Mouse (Mus musculus) testis, postnatal 14 days (tissue): Measurements from ENCODE around the gene Snd1.
A peak's percentile ranks its signal among the peaks of the same experiment; 100 is the strongest.

Experiments
- DNase-seq: peaks from one replicate; pipeline ENCODE4 v3.0.0; 2021; ENCODE audit warnings: low spot score

Snd1 gene

DNA sequence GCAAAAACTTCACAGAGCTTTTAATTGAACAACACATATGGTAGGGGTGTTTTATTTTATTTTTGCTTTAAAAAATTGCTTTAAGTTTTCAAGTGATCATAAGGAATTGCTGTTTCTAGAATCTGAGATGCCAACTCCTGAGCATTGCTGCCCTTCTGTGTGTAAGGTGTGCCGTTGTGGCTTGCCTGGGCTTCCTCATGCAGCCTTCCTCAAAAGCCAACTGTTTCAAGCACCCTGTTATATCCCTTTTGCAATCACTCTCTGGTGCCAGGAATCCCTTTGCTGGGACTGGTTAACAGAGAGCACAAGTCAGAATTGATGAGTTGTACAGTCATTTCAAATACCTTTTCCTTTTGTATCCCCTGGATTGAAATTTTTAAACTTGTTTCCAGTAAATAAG, 120.3 kb downstream of the Snd1 start:
- no peak for DNase-seq

DNA sequence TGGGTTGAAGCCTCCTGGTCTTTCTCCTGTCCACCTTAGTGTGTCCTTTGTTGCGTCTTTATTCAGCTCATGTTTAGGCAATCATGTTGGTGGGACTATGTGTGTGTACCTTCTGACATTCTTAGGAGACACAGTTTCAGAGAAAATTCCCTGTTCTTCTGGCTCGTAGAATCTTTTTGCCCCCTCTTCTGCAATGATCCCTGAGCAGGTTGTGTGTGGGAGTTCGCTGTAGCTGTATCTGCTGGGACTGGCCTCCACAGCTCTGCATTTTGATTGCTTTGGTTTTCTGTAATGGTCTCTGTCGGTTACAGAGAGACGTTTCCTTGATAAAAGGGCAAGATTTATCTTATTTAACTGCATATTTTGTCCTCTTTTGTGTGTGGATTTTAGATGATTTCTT, 122.3 kb downstream of the Snd1 start:
- DNase-seq, result no peak

DNA sequence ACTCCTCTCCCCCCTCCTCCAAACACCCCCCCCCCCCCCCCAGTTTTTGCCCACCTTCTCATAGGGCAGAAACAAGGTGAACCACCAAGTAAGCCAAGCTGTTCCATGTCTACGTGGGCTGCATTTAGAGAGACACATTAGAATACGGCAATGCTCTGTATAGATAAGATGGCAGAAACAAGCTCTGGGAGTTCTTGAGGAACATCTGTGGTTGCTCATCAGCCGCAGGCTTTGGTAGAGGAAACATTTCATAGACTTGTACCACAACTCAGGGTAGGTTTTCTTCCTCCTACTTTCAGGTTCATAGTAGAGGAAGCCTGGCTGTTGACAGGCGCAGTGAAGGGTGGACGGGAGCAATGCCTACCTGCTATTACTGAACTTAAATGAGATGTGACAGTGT, 124.2 kb downstream of the Snd1 start:
- no peak for DNase-seq

DNA sequence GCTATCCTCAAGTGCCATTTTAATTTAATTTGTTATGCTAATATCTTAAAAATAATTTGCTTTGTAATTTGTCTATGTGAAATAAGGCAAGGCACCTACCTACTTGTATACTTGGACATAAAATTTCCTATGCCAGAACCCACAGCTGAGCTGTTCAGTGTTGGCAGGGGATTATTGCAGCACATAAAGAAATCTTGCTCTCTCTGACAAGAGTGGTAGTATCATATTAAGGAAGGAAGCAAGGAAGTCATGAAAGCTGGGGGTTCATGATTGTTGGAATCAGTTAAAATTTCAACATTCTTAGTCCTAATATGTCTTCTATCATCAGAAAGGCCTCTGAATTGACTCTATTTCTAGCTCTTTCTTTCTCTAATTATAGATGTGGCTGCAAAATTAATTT, 125.5 kb downstream of the Snd1 start:
- no peak for DNase-seq

DNA sequence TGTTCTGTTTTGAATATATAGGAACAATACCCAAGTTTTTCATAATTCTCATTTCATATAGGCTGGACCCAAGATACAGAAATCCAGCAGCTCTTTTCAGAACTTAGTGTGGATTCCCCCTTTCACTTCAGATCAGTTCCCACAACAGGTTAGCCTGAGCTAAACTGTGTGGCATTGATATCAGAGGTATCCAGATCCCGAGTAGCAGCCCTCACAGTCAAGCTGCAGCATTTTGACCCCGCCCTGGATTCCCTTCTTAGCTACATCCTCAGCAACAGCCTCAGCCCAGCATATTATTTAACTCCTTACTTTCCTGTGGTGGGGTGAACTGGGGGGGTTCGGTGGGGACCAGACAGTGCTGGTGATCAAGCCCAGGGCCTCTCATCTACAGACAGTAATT, 128.5 kb downstream of the Snd1 start:
- no peak for DNase-seq

DNA sequence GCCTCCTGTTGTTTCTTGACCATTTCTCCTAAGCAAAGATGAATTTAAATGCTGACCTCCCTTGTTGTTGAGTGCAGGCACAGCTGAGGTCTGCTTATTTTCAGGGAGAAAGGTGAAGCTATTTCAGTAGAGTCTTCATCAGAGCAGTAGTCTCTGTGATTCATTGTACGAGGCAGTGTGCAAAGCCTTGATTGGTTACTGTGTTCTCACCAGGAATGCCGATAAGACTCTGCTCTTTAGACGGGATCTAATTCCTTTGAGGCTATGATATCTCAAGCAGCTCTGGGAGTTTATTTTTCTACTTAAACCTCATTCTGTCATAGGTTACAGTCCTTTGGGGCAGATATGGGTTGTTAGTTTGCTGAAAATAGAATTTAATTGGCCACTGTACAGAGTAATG, 128.9 kb downstream of the Snd1 start:
- no peak for DNase-seq

DNA sequence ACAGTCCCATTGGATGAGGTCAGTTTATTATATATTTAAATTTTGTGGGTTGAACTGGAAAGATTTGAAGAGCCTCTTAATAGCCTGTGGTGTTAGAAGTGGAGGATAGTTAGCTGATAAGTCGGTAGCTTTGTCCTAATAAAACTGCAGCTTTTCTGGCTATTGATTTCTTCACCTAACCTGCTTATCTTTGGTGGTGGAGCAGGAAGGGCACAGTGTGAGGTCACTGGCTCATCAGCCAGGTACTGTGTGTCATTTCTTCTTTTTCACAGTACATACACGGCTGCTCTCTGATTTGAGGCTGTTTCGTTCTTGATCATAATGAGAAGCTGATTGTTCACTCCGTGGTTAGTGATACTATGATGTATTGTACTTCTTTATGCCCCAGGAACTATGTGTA, 134.4 kb downstream of the Snd1 start:
- DNase-seq, result no peak

DNA sequence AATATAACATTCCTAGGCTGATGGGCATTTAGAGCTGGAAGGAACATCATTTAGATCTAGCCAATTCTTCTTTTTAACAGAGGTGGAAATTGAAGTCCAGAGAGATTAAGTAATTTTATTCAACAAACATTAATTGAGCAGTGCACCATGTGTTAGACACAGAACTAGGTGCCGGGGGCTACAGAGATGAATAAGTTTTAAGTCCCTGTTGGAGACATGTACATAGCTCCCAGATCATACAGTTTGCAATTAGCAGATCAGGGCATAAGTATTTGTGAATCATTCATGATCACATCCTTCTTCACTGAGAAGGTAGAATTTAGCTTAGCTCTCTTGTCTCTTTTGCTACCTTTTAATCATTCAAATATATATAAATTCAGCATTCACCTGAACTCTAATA, 135.2 kb downstream of the Snd1 start:
- no peak for DNase-seq

DNA sequence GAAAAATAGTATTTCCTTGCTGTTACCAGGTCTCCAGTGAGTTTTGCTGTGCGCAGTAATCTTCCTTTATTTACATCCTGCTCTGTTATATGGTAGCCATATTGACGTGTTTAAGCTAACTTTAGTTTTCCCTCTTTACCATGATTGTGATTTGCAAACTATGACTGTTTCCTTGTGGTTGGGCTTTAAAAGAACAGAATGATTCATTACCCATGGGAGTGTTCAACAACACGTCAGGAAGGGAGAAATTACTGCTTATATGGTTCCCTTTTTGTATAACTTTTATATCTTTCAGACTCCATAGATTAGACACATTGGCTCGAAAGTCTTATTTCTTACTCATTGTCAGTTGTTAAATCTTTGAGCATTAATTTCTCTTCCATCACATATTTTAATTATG, 138.5 kb downstream of the Snd1 start:
- DNase-seq, result no peak

DNA sequence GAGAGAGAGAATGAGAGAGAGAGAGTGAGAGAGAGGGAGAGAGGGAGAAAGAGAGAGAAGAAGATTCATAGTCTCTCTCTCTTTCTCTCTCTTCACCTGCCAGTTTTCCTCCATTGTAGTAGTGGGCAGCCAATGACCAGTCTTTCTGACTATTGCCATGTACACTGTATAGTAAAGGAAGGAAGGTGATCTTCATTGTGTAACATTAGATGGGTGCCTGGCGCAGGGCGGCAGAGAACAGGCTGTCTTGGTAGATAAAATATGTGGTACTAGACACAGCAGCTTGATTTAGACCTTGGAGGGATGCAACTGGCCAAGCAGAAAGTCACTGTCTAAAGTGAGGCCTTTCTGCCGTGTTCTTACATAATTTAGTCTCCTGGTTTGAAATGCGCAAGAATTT, 139.9 kb downstream of the Snd1 start:
- DNase-seq, result no peak

DNA sequence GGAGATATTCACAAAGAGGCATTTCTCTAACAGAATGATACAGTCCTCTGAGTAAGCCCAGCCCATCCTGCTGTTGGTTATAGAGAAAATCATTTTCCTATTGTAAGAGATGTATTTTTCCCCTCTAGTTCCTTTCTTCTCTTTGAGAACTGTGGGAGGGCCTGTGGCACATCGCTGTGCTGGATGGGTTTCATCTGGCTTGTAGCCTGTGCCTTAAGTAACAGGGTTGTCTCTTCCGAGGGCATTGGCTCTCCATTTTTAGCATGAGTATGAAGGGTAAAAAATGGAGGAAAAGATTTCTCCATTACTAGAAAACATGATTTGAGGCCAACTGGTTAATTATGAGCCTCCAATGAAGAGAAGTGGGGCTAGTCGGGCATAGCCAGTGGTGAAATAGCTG, 140.5 kb downstream of the Snd1 start:
- DNase-seq, result no peak

DNA sequence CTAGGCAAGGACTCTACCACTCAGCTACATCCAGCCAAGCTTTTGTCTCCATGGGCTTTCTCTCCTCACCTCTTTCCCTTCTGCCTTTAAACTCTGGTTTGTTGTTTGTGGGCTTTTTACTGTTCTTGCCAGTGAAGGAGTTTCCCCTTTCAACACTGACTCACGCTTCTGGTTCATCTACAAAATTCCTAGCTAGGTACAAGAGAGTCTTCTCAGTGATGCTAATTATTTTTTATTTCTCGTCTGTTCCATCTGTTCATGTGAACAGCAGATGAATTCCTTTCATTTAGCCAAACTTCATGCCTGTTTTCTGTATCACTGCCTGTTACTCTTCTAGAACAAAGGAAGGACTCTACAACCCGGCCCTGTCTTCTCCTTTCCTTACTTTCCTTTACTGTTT, 141.0 kb downstream of the Snd1 start:
- DNase-seq, result no peak

DNA sequence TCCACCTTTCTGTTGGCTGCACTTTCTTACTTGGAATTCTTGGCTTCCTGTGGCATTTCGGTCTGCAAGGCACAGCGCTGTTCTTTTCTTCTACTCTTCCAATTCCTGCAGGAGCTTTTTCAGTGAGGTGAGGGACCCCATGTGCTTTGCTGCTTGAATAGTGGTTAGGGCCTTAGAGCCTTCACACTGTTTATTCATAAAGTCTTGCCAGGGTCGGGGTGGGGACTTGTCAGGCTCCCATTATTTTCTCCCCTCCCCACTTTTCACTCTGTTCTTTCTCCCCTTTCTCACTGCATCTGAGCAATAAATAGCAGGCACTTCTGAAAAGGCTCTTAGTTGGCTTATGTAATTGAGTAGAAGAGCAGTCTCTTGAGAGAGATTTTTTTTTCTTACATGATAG, 143.4 kb downstream of the Snd1 start:
- DNase-seq, result no peak

DNA sequence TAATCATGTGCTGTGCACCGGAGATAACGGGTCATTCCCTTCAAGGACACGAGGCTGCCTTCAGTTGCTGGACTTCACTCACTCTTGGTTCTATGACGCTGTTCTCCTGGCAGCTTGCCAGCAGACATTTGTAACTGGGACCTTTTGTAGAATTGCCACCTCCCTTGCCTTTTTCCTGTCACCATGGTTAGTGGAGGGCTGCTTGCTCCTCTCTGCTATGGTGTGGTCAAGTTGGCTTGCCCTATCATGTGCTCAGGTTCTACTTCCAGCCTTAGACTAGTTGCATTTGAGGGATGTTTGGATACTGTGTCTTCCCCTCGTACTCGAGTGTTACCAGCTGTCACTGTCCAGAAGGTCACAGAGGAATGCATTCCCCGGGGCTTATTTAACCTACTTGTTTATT, 143.8 kb downstream of the Snd1 start:
- DNase-seq, result peak; percentile 35

DNA sequence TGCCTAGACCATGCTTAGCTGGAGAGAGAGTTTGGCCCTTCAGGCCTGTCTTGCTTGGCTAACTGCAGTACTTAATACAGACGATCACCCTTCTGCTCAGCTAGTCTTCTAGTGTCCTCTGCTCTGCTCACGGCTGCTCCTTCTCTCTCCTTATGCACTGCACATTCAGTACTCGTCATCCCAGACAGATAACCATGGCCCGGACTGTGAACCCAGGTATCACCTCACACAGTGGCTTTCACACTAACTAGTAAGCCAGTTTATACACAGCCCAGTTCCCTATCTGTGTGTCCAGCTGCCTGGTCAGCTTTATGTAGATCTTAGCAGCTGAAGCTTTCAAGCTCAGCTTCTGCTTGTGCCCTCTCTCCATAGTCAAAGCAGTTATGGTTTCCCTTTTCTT, 146.5 kb downstream of the Snd1 start:
- DNase-seq, result no peak

DNA sequence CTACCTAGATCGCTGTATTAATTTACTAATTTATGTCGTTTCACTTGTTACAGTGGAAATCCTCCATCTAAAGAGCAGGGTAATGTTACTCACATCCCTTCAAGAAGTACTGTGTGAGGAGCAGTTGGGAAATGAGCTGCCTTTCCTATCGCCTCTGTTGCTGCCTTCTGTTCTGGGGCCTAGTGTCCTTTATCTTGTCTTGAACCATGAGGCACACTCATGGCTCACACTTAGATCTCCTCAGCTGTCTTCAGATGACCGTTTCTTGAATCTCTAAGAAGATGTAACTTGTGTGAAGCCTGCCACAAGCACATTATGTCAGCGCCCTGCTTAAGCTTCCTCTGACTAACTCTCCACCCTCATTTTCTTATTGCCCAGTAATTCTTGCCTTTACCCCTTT, 147.0 kb downstream of the Snd1 start:
- DNase-seq, result no peak

DNA sequence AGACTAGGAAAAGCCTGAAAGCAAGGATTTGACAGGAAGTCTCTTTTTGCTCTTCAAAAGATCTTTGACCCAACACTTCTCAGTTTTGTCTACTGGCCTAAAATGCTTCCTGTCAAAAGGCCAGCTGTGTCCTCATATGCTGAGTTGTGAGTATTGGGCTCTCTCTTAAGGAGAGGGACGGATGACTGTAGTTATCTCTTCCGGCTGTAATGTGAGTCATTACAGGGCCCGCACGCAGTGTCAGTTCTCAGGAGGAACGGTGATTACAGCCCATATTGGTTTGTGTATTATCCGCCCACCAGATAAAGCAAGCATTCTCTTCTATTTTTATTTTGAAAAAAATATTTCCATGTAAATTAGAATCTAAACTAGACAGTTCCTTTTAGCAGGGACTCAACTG, 147.6 kb downstream of the Snd1 start:
- no peak for DNase-seq

DNA sequence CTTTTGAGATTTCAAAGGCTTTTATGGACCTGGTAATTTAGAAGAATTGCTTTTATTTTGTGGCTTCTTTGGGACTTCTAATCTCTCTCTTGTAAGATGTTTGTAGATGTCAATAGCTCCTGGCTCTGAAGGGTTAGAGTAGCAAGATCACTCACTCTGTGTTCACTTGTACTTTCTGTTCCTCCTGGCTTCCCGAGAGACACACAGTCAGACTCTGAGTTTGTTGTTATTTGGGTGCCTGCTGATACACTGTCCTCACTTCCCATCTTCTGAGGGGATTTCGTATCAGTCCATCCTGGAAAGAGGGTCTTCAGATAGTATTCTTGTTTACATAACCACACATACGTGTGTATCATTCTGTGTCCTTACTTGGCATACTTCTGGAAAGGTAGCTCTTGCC, 148.0 kb downstream of the Snd1 start:
- DNase-seq, result no peak

DNA sequence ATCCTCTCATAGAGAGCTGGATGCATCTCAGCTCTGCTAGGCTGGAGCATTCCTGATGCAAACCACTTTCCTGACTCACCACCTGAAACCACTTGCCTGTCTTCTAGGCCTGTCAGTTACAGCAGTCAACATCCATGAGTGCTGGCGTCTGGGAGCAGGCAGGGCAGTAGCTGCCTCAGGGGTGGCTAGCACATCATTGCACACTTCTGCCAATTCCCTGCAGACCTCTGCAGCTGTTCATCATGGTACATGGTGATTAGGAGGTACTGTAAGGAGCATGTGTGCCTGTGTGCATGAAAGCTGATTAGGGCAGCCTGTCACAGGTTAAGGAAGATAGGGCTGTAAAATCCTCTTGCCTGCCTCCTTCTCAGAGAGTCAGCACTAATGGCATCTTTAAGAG, 153.5 kb downstream of the Snd1 start:
- no peak for DNase-seq

DNA sequence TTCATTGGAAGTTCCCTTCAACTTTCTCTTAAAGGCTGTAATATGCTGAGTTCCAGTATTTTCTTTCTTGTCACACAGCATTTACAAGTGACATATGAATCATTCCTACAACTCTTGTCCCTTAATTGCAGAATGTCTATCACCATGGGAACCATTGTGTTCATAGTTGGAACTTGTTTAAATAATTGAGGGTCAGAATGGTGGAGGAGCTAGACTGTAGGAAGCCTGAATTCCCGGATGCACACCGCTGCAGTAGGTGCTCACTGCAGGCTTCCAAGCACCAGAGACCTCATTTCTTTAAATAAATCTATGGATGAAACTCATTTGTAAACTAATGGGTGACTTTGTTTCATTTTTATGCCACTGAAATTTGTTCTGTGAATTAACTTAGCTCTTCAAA, 154.9 kb downstream of the Snd1 start:
- no peak for DNase-seq

DNA sequence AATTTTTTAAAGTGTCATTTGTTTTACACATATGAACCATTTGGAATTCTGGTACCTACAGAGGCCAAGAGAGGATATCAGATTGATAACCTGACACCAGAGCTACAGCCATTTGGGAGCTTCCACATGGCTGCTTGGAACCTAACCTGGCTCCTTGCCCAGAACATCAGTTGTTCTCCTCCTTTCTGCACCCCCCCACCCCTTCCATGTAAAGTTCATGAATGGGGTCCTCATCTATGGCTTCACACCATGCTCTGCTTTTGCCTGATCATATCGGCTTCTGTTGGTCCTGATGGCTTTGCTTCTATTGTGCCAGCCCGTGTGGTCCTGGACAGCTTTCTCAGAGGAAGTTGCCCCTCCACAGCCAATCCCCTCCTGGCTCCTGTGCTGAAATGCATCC, 156.0 kb downstream of the Snd1 start:
- DNase-seq, result no peak

DNA sequence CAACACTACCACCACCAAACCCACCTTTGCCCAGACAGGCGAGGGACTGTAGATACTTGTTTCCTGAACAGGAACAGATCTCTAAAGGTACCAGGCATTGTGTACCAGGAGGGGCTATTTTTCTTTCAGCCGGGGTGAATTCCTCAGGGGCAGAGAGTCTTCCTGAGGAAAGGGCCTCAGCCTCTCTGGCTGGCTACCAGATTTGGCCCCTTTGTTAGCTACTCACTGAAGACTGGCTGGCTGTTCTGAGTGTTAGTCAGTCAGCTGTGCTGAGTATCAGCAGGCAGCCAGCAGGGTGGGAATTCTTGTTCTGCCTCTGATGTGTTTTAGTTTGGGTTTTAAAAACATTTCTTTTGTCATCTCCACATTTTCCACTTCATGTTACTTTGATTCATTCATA, 158.2 kb downstream of the Snd1 start:
- no peak for DNase-seq

DNA sequence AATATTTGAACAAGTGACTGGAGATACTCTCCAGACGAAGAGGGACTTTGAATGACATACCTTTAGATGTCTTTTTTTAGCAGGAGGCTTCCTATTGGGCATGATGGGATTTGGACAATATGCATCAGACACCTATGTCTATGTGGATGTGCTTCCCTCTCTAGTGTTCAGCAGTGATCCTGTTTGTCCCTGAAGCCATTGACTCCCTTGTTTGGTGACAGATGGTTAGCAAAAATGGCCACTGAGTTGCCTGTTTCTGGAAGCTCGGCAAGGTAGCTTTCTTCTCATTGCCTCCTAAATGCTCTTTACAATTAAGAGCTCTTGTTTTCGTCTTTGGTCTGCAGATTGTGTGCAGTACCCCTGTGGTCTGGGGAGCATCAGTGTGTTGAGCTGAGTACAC, 158.7 kb downstream of the Snd1 start:
- no peak for DNase-seq

DNA sequence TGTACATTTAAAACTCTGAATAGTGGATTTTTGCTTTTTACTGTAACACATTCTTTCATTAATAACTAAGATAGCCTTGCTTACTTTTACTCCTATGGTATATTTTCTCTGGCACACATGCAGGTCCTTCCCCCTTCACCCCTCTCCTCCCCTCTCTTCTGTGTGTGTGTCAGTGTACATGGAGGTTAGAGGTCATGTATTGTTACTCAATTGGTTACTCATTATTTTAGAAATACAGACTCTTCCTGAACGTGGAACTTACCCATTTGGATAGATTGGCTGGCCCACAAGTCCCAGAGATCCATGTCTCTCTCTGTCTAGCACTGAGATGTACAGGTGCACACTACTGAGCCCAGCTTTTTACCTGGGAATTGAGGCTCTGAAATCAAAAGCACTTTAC, 160.2 kb downstream of the Snd1 start:
- no peak for DNase-seq

DNA sequence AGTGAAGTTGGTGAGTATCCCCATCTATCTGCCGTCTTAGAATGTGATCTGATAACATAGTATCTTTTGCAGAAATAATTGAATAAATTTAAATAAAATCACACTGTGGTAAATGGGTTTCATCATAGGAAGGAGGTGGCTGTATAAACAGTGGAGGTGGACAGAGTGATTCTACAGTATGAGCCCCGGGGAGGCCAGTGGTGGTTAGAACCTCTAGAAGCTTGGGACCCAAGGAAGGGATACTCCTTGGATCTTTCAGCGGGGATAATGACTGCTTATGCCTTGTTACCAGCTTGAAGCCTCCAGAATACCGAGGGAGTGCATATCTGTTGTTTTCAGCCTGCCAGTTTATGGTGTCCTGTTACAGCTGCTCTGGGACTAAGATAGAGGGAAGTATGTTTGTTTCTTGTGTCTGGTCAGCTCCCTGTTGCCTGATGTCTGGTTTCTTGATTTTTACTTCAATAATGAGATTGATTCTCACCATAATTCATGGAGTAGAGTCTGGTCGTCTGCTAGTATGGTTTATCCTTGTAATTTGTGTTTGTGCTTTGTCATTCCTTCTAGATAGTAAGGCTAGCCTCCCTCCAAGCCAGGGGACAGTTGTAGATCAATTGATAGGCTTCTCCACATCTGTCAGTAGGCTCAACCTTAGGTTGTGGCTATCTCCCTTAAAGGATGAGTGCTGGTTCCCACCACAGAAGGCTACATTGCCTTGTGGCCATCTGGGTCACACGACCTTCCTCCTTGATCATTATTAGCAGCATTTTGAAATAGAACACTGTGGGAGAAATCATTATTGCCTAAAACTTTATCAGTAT, 160.8 kb downstream of the Snd1 start:
- no peak for DNase-seq
